Comparison of ENCODE assay signal across 9 mouse cellular contexts in the genomic region with DNA sequence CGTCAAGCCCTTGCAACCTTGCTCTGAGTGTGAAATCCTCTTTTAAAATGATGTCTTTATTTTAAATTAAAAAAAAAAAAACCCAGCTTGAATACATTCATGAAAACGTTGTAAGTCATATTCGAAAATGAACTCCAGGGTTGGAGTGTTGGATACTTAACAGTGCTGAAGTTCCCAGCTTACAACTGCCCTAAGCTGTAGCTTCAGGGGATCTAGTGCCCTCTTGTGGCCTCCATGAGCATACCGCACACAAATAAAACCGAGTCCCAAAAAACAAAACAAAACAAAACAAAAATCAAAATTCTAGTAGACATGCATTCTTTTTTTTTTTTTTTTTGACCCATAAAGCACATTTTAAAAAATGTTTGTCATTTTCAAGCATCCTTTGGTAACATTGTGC. TPM values are rescaled to one million over a fixed set of nuclear protein-coding genes. Genes with fewer than 3 reads are reported as not detected.
DNase-seq lines count a peak whose midpoint lies in the region; ATAC-seq and TF ChIP-seq lines count a peak whose summit lies in the region.
"Had no signal": no experiment of that assay in that cellular context is flagged by ENCODE, and none has a peak within 500 bp of the region (broad histone marks: within the 10 kb centered on the region; RNA-seq: fewer than 3 reads in every experiment).

No protein-coding gene starts in this region.

- no peaks in the 10 kb centered on the region for H3K4me1 ChIP-seq in cerebellum, adult 2 months (ENCODE audit: control insufficient read depth, insufficient read depth, low read length)
- H3K4me1 ChIP-seq: neural tube, embryonic 13.5 days had no signal

- H3K27ac ChIP-seq in cerebellum, adult 2 months (ENCODE audit: insufficient read depth, low read length) = no peak overlapping the region
- H3K27ac ChIP-seq in layer of hippocampus, adult 2 months = no peak overlapping the region
- H3K27ac ChIP-seq: neural tube, embryonic 13.5 days had no signal

- TF ChIP-seq CTCF in cerebellum, adult 2 months (IDR thresholded peaks at IDR 0.05; ENCODE audit: borderline replicate concordance, insufficient read depth, low read depth, low read length) = peak; percentile 52; the same call in 1 of the 2 replicates
- TF ChIP-seq CTCF in layer of hippocampus, adult 2 months (conservative IDR thresholded peaks at IDR 0.05) = peak; percentile 64

- peak in 1 of 2 experiments; percentile 23 for DNase-seq in cerebellum, adult 2 months
- no peak for DNase-seq in cerebellum, adult 11-12 months
- no peak for DNase-seq in layer of hippocampus, adult 2 months (ENCODE audit: low spot score in 2 of 2)
- no peak for DNase-seq in layer of hippocampus, adult 18-20 months (ENCODE audit: low spot score in 2 of 2)
- DNase-seq in MN1 (ENCODE audit: low spot score) = peak; percentile 50
- DNase-seq in frontal cortex, postnatal 10 days (ENCODE audit: low spot score in 2 of 2) = no peak

- TF ChIP-seq POLR2A in cerebellum, adult 2 months (IDR thresholded peaks at IDR 0.05; ENCODE audit: borderline replicate concordance, insufficient read depth, low read length) = no peak

- WGBS in cerebellum, adult 2 months = 21% methylated on average over 5 of the region's 5 CpGs

- peak; percentile 73 for ATAC-seq in granulocyte monocyte progenitor cell, adult 5-6 weeks (replicated peaks; ENCODE audit: poor library complexity, severe bottlenecking)
- peak; percentile 93 for ATAC-seq in neutrophil, adult 5-6 weeks (ENCODE audit: extremely low read depth, insufficient number of reproducible peaks, low FRiP score, poor library complexity, severe bottlenecking)

- H3K4me3 ChIP-seq in cerebellum, adult 2 months (replicated peaks; ENCODE audit: insufficient read depth, low read depth, low read length) = no peak overlapping the region
- no peak overlapping the region for H3K4me3 ChIP-seq in layer of hippocampus, adult 2 months
- H3K4me3 ChIP-seq: neural tube, embryonic 13.5 days had no signal

- no peaks in the 10 kb centered on the region; the same call in 1 of the 2 replicates for H3K27me3 ChIP-seq in cerebellum, adult 2 months (ENCODE audit: control insufficient read depth, insufficient read depth, low read length)
- H3K27me3 ChIP-seq: neural tube, embryonic 13.5 days had no signal

RNA-seq across cellular contexts. Expression of gene Gnrhr, which starts 6.9 kb away (rescaled TPM):
- not detected in 2 replicates for polyA plus RNA-seq in cerebellum, adult 2 months (2012; rRNA removed)
- total RNA-seq in layer of hippocampus, adult 2 months (2021) = not detected
- not detected for total RNA-seq in layer of hippocampus, adult 18-20 months (2021)
- not detected in 2 replicates for total RNA-seq in granulocyte monocyte progenitor cell, adult 5-6 weeks (2014; fragmentation: Nextera tagmentation)
- total RNA-seq in granulocyte monocyte progenitor cell, adult 5-6 weeks (2017) = not detected in 2 replicates
- total RNA-seq in neutrophil, adult 5-6 weeks (2017) = not detected in 2 replicates
- polyA plus RNA-seq: neural tube, embryonic 13.5 days had no signal

RNA-seq across cellular contexts. Expression of gene Uba6, which starts 18.2 kb away (rescaled TPM):
- polyA plus RNA-seq in cerebellum, adult 2 months (2012; rRNA removed) = 8.1 and 8.4 TPM in 2 replicates
- total RNA-seq in layer of hippocampus, adult 2 months (2021) = 10 to 100 TPM; 19.1 to 20.8 TPM
- total RNA-seq in layer of hippocampus, adult 18-20 months (2021) = 10 to 100 TPM; 20.7 to 22.5 TPM
- 14.7 and 24.4 TPM in 2 replicates for total RNA-seq in granulocyte monocyte progenitor cell, adult 5-6 weeks (2014; fragmentation: Nextera tagmentation)
- total RNA-seq in granulocyte monocyte progenitor cell, adult 5-6 weeks (2017) = 16.1 and 21.5 TPM in 2 replicates
- 21.9 and 23.3 TPM in 2 replicates for total RNA-seq in neutrophil, adult 5-6 weeks (2017)
